Mouse (Mus musculus) stomach, embryonic 16.5 days (tissue): ENCODE results near the gene Gpr35. TPM values are rescaled to one million over a fixed set of nuclear protein-coding genes. Genes with fewer than 3 reads are reported as not detected.
A peak's percentile ranks its signal among the peaks of the same experiment; 100 is the strongest.

Experiments
- ATAC-seq: fragments of 200-750 bp; cut with Nextera tagmentation; 2 replicates; pipeline ENCODE4 v1.8.0; 2017; ENCODE audit warnings: moderate number of reproducible peaks, moderate TSS enrichment; ENCODE audit not compliant: insufficient read depth, low FRiP score
- H3K27ac ChIP-seq: fragments of 300-500 bp; sonication (generic); 2 replicates; pipeline ENCODE4 v1.5.1; 2014; ENCODE audit warnings: low read length
- H3K27me3 ChIP-seq: fragments of 300-500 bp; sonication (generic); 2 replicates; pipeline ENCODE4 v1.6.1; 2014; ENCODE audit warnings: low read length, control low read depth, mixed read lengths; ENCODE audit not compliant: control insufficient read depth, insufficient read depth
- H3K36me3 ChIP-seq: fragments of 300-500 bp; sonication (generic); 2 replicates; pipeline ENCODE4 v1.6.1; 2014; ENCODE audit warnings: low read length; ENCODE audit not compliant: control insufficient read depth, insufficient read depth
- H3K4me1 ChIP-seq: fragments of 300-500 bp; sonication (generic); 2 replicates; pipeline ENCODE4 v1.6.1; 2014; ENCODE audit warnings: low read length, control low read depth, mixed read lengths; ENCODE audit not compliant: control insufficient read depth, insufficient read depth
- H3K4me2 ChIP-seq: fragments of 300-500 bp; sonication (generic); 2 replicates; pipeline ENCODE4 v1.6.1; 2014; ENCODE audit warnings: low read depth, low read length, mixed read lengths
- H3K4me3 ChIP-seq: fragments of 300-500 bp; sonication (generic); replicated peaks from 2 replicates; pipeline ENCODE4 v1.5.1; 2014; ENCODE audit warnings: mild to moderate bottlenecking, low read length
- H3K9ac ChIP-seq: fragments of 300-500 bp; sonication (generic); 2 replicates; pipeline ENCODE4 v1.6.1; 2014; ENCODE audit warnings: low read length
- H3K9me3 ChIP-seq: fragments of 300-500 bp; sonication (generic); replicated peaks from 2 replicates; pipeline ENCODE4 v1.6.1; 2016; ENCODE audit warnings: low read length, control low read depth; ENCODE audit not compliant: control insufficient read depth
- WGBS: fragments of 180-500 bp; shearing (Covaris S2); extraction: QIAGEN DNeasy Blood & Tissue Kit; methylation state at CpG from one replicate; pipeline ENCODE4 v1.1.7; 2014; 5-methylcytosine and 5-hydroxymethylcytosine counted together
- polyA plus RNA-seq: library from polyadenylated mRNA; unstranded; fragments of >200 nt; fragmentation: Nextera tagmentation; extraction: Ambion mirVana; gene quantifications from 2 replicates; pipeline ENCODE4 v1.2.1, GENCODE M21; 2015

The Gpr35 gene
- 8.7 and 8.9 TPM in 2 replicates for polyA plus RNA-seq

GRCm38 (mm10) chr1:92950607-92951006 is at the start of gene Gpr35:
Gene Gpr35, plus strand, starts transcription at chr1:92950865.
- H3K9ac ChIP-seq, result peak within 1 kb of the TSS; percentile 68
- H3K4me1 ChIP-seq, result no peaks in the 10 kb centered on the region
- peak within 1 kb of the TSS; percentile 41 for H3K4me2 ChIP-seq
- no peaks in the 10 kb centered on the region for H3K9me3 ChIP-seq
- peak; percentile 86 for ATAC-seq
- no peaks in the 10 kb centered on the region for H3K27me3 ChIP-seq
- H3K36me3 ChIP-seq, result peaks cover 3% of the 10 kb centered on the region; the same call in 1 of the 2 replicates
- H3K27ac ChIP-seq, result peak within 1 kb of the TSS; percentile 90
- 49% methylated on average over 5 of the region's 5 CpGs for WGBS
- peak within 1 kb of the TSS; percentile 41 for H3K4me3 ChIP-seq

- Histone ChIP-seq H3K9ac (0 out of 2 replicates have a peak within 1 kb of the TSS, but pooled peaks have one; percentile 8), H3K27ac (no peak within 1 kb of the TSS), H3K4me3 (peak within 1 kb of the TSS; percentile 30), H3K36me3 (no peaks in the 10 kb centered on the region), H3K9me3 (no peaks in the 10 kb centered on the region), H3K4me1 (peaks cover 14% of the 10 kb centered on the region), H3K27me3 (no peaks in the 10 kb centered on the region; the same call in 1 of the 2 replicates), H3K4me2 (peak within 1 kb of the TSS; percentile 56)
- peak; percentile 56; the same call in 1 of the 2 replicates for ATAC-seq
- 1% methylated on average over 15 of the region's 15 CpGs for WGBS
Measured at GRCm38 (mm10) chr1:92902786-92903185, 47.9 kb upstream of the Gpr35 start, which contains the start of gene Ankmy1. Gene Ankmy1, minus strand, starts transcription at chr1:92902906.

GRCm38 (mm10) chr1:92903627-92904026 is 47.0 kb upstream of the Gpr35 start:
- H3K27me3 ChIP-seq, result no peaks in the 10 kb centered on the region; the same call in 1 of the 2 replicates
- no peak overlapping the region for H3K4me3 ChIP-seq
- H3K4me2 ChIP-seq, result no peak overlapping the region
- H3K27ac ChIP-seq, result no peak overlapping the region
- WGBS, result 65% methylated on average over 4 of the region's 4 CpGs
- no peak for ATAC-seq
- H3K9me3 ChIP-seq, result no peaks in the 10 kb centered on the region
- no peaks in the 10 kb centered on the region for H3K36me3 ChIP-seq
- H3K4me1 ChIP-seq, result peaks cover 17% of the 10 kb centered on the region
- H3K9ac ChIP-seq, result no peak overlapping the region

GRCm38 (mm10) chr1:92905703-92906310 is 44.9 kb upstream of the Gpr35 start:
- H3K9me3 ChIP-seq, result no peaks in the 10 kb centered on the region
- WGBS, result 83% methylated on average over 2 of the region's 2 CpGs
- no peaks in the 10 kb centered on the region for H3K36me3 ChIP-seq
- H3K4me3 ChIP-seq, result no peak overlapping the region
- H3K4me2 ChIP-seq, result no peak overlapping the region
- H3K4me1 ChIP-seq, result peaks cover 23% of the 10 kb centered on the region
- H3K27ac ChIP-seq, result no peak overlapping the region
- no peaks in the 10 kb centered on the region; the same call in 1 of the 2 replicates for H3K27me3 ChIP-seq
- no peak overlapping the region for H3K9ac ChIP-seq
- no peak for ATAC-seq

- under 1% methylated on average over 81 of the region's 81 CpGs for WGBS
Measured at GRCm38 (mm10) chr1:92906779-92907631, 43.7 kb upstream of the Gpr35 start, which contains the start of gene Dusp28. Gene Dusp28, plus strand, starts transcription at chr1:92906981.

GRCm38 (mm10) chr1:92907632-92908360 is 42.9 kb upstream of the Gpr35 start:
- no peak for ATAC-seq
- Histone ChIP-seq H3K27me3 (no peaks in the 10 kb centered on the region; the same call in 1 of the 2 replicates), H3K4me3 (peak overlapping the region; percentile 80), H3K9ac (peak overlapping the region; percentile 84), H3K9me3 (no peaks in the 10 kb centered on the region), H3K4me2 (peak overlapping the region; percentile 80), H3K4me1 (peaks cover 33% of the 10 kb centered on the region), H3K36me3 (no peaks in the 10 kb centered on the region), H3K27ac (peak overlapping the region; percentile 77)
- WGBS, result 40% methylated on average over 20 of the region's 20 CpGs

More at GRCm38 (mm10) chr1:92906779-92907631, 43.7 kb upstream of the Gpr35 start, which contains the start of gene Dusp28:
- no peaks in the 10 kb centered on the region; the same call in 1 of the 2 replicates for H3K27me3 ChIP-seq
- ATAC-seq, result peak; percentile 89
- H3K36me3 ChIP-seq, result no peaks in the 10 kb centered on the region
- H3K4me2 ChIP-seq, result peak within 1 kb of the TSS; percentile 80
- peaks cover 29% of the 10 kb centered on the region for H3K4me1 ChIP-seq
- H3K27ac ChIP-seq, result peak within 1 kb of the TSS; percentile 95
- H3K4me3 ChIP-seq, result peak within 1 kb of the TSS; percentile 80
- no peaks in the 10 kb centered on the region for H3K9me3 ChIP-seq
- peak within 1 kb of the TSS; percentile 84 for H3K9ac ChIP-seq

GRCm38 (mm10) chr1:92908664-92909063 is 42.0 kb upstream of the Gpr35 start:
- no peak overlapping the region for H3K4me2 ChIP-seq
- peaks cover 29% of the 10 kb centered on the region for H3K4me1 ChIP-seq
- no peak for ATAC-seq
- H3K27ac ChIP-seq, result no peak overlapping the region
- WGBS, result 88% methylated on average over 3 of the region's 3 CpGs
- no peak overlapping the region for H3K9ac ChIP-seq
- no peaks in the 10 kb centered on the region; the same call in 1 of the 2 replicates for H3K27me3 ChIP-seq
- no peak overlapping the region for H3K4me3 ChIP-seq
- H3K36me3 ChIP-seq, result no peaks in the 10 kb centered on the region
- no peaks in the 10 kb centered on the region for H3K9me3 ChIP-seq

- no peak overlapping the region for H3K9ac ChIP-seq
- H3K36me3 ChIP-seq, result no peaks in the 10 kb centered on the region
- no peak overlapping the region for H3K4me2 ChIP-seq
- no peak for ATAC-seq
- WGBS, result 61% methylated on average over 4 of the region's 4 CpGs
- H3K27ac ChIP-seq, result no peak overlapping the region
- H3K9me3 ChIP-seq, result no peaks in the 10 kb centered on the region
- no peaks in the 10 kb centered on the region; the same call in 1 of the 2 replicates for H3K27me3 ChIP-seq
- no peak overlapping the region for H3K4me3 ChIP-seq
- H3K4me1 ChIP-seq, result peaks cover 29% of the 10 kb centered on the region
Measured at GRCm38 (mm10) chr1:92909068-92909467, 41.6 kb upstream of the Gpr35 start.
